Mouse (Mus musculus): ENCODE data around the gene Ifi35. TPM values are rescaled to one million over a fixed set of nuclear protein-coding genes. Genes with fewer than 3 reads are reported as not detected.
A peak's percentile ranks its signal among the peaks of the same experiment; 100 is the strongest.
"Not testable (repeated sequence)": the region's sequence is repeated elsewhere in the genome, so short reads cannot be mapped to it uniquely, and the experiment has no call there.

The Ifi35 gene
- polyA plus RNA-seq, 1 experiment from 2014 or later = 37.4 TPM

- Histone ChIP-seq H3K4me3 (ENCODE audit: low read depth, low read length) (peak overlapping the region; percentile 75), H3K27me3 (ENCODE audit: control insufficient read depth, insufficient read depth, low read length) (no peaks in the 10 kb centered on the region), H3K4me2 (replicated peaks; ENCODE audit: low read depth) (peak overlapping the region; percentile 95), H3K9me3 (ENCODE audit: control insufficient read depth, low read length) (no peaks in the 10 kb centered on the region), H3K27ac (replicated peaks) (peak overlapping the region; percentile 45; the same call in 1 of the 2 replicates), H3K36me3 (ENCODE audit: control insufficient read depth, insufficient read depth, low read length) (no peaks in the 10 kb centered on the region), H3K4me1 (replicated peaks; ENCODE audit: control insufficient read depth, insufficient read depth) (peaks cover 8% of the 10 kb centered on the region), H3K9ac (ENCODE audit: low read length) (peak overlapping the region; percentile 64)
- no peak for TF ChIP-seq EP300 (optimal IDR thresholded peaks at IDR 0.05)
- no peak for TF ChIP-seq CTCF (IDR thresholded peaks at IDR 0.05; ENCODE audit: low read depth)
- WGBS = under 1% methylated on average over 25 of the region's 31 CpGs
- ATAC-seq (ENCODE audit: low FRiP score, low TSS enrichment) (no peak), DNase-seq (ENCODE audit: low spot score) (no peak)
Observed at GRCm38 (mm10) chr11:101468263-101468688, 20.1 kb downstream of the Ifi35 start.

DNA sequence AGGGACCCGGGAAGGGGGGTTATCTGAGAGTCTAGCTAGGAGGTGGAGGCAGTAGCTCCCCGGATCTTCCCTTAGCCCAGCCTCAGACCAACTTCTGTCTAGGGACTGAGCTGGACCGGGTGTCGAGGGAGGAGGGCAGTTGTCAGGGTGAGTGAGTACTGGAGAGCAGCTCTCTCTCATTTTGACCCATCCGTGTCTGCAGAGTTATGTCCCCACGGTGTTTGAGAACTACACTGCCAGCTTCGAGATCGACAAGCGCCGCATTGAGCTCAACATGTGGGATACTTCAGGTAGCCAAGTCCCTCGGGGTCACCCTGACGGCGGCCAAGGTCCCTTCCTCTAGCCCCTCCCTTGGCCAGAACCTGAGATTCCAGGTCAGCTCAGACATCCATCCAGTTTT is 20.5 kb downstream of the Ifi35 start:
- Histone ChIP-seq H3K4me3 (ENCODE audit: low read depth, low read length) (peak overlapping the region; percentile 75), H3K27ac (replicated peaks) (no peak overlapping the region; the same call in 1 of the 2 replicates), H3K4me1 (replicated peaks; ENCODE audit: control insufficient read depth, insufficient read depth) (peaks cover 8% of the 10 kb centered on the region), H3K9ac (ENCODE audit: low read length) (peak overlapping the region; percentile 64), H3K27me3 (ENCODE audit: control insufficient read depth, insufficient read depth, low read length) (no peaks in the 10 kb centered on the region), H3K9me3 (ENCODE audit: control insufficient read depth, low read length) (no peaks in the 10 kb centered on the region), H3K36me3 (ENCODE audit: control insufficient read depth, insufficient read depth, low read length) (no peaks in the 10 kb centered on the region), H3K4me2 (replicated peaks; ENCODE audit: low read depth) (peak overlapping the region; percentile 95)
- WGBS = 13% methylated on average over 13 of the region's 13 CpGs
- DNase-seq (ENCODE audit: low spot score) = no peak
- TF ChIP-seq CTCF (IDR thresholded peaks at IDR 0.05; ENCODE audit: low read depth) (no peak), EP300 (optimal IDR thresholded peaks at IDR 0.05) (no peak)
- no peak for ATAC-seq (ENCODE audit: low FRiP score, low TSS enrichment)

DNA sequence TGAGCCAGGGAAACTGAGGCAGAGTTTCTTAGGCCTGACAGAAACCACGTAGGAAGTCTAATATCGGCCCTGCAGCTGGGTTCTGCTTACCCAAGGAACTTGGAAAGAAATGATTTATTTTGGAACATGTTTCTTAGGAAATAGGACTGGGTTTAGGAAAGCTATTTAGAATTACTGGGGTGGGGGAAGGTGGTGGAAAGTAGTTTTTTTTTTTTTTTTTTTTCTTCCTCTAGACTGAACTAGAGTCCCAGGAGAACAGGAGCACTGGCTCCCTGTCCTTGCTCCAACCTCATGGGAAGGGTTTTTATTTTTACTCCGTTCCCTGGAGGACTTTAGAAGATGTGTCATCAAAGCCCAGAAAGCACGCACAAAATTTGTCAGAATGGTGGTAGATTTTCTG is 20.9 kb downstream of the Ifi35 start:
- no peaks in the 10 kb centered on the region for H3K36me3 ChIP-seq (ENCODE audit: control insufficient read depth, insufficient read depth, low read length)
- 57% methylated on average over 4 of the region's 4 CpGs for WGBS
- TF ChIP-seq EP300 (optimal IDR thresholded peaks at IDR 0.05) (no peak), CTCF (IDR thresholded peaks at IDR 0.05; ENCODE audit: low read depth) (no peak)
- H3K9me3 ChIP-seq (ENCODE audit: control insufficient read depth, low read length) = no peaks in the 10 kb centered on the region
- ATAC-seq (ENCODE audit: low FRiP score, low TSS enrichment) (no peak), DNase-seq (ENCODE audit: low spot score) (no peak)
- H3K4me3 ChIP-seq (ENCODE audit: low read depth, low read length) = no peak overlapping the region
- H3K4me1 ChIP-seq (replicated peaks; ENCODE audit: control insufficient read depth, insufficient read depth) = peaks cover 4% of the 10 kb centered on the region
- no peaks in the 10 kb centered on the region for H3K27me3 ChIP-seq (ENCODE audit: control insufficient read depth, insufficient read depth, low read length)
- H3K9ac ChIP-seq (ENCODE audit: low read length) = no peak overlapping the region
- H3K4me2 ChIP-seq (replicated peaks; ENCODE audit: low read depth) = peak overlapping the region; percentile 95
- H3K27ac ChIP-seq (replicated peaks) = no peak overlapping the region

DNA sequence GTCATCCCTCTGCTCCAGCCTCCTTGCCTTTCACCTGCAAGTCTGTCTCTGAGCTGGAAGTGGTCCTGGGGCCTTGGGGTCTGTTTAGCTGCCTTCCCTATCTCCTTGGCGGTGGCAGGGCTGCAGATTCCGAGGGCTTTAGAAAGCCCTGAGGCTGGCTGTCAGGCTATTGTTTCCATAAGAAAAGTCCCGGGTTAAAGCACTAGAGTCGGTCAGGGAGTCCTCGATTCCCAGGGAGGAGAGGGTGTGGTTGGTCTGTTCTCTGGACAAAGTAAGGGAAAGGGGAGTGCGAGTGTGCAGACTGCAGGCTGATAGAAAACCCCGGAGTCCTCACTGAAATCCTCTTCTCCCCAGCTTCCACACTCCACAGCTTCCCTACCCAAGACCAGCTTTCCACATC is 22.0 kb downstream of the Ifi35 start:
- no peak overlapping the region for H3K4me3 ChIP-seq (ENCODE audit: low read depth, low read length)
- no peak overlapping the region for H3K27ac ChIP-seq (replicated peaks)
- no peaks in the 10 kb centered on the region for H3K9me3 ChIP-seq (ENCODE audit: control insufficient read depth, low read length)
- WGBS = 43% methylated on average over 7 of the region's 7 CpGs
- DNase-seq (ENCODE audit: low spot score) (no peak), ATAC-seq (ENCODE audit: low FRiP score, low TSS enrichment) (no peak)
- no peaks in the 10 kb centered on the region for H3K27me3 ChIP-seq (ENCODE audit: control insufficient read depth, insufficient read depth, low read length)
- H3K4me1 ChIP-seq (replicated peaks; ENCODE audit: control insufficient read depth, insufficient read depth) = no peaks in the 10 kb centered on the region; the same call in 1 of the 2 replicates
- H3K36me3 ChIP-seq (ENCODE audit: control insufficient read depth, insufficient read depth, low read length) = no peaks in the 10 kb centered on the region
- TF ChIP-seq CTCF (IDR thresholded peaks at IDR 0.05; ENCODE audit: low read depth) (no peak), EP300 (optimal IDR thresholded peaks at IDR 0.05) (no peak)
- H3K4me2 ChIP-seq (replicated peaks; ENCODE audit: low read depth) = no peak overlapping the region
- no peak overlapping the region for H3K9ac ChIP-seq (ENCODE audit: low read length)

GRCm38 (mm10) chr11:101471926-101472325 is 23.7 kb downstream of the Ifi35 start:
- Histone ChIP-seq H3K27ac (replicated peaks) (no peak overlapping the region), H3K4me3 (ENCODE audit: low read depth, low read length) (no peak overlapping the region), H3K4me2 (replicated peaks; ENCODE audit: low read depth) (no peak overlapping the region), H3K27me3 (ENCODE audit: control insufficient read depth, insufficient read depth, low read length) (no peaks in the 10 kb centered on the region), H3K9me3 (ENCODE audit: control insufficient read depth, low read length) (no peaks in the 10 kb centered on the region), H3K36me3 (ENCODE audit: control insufficient read depth, insufficient read depth, low read length) (no peaks in the 10 kb centered on the region), H3K4me1 (replicated peaks; ENCODE audit: control insufficient read depth, insufficient read depth) (no peaks in the 10 kb centered on the region; the same call in 1 of the 2 replicates), H3K9ac (ENCODE audit: low read length) (no peak overlapping the region)
- WGBS = 64% methylated on average over 3 of the region's 3 CpGs
- TF ChIP-seq CTCF (IDR thresholded peaks at IDR 0.05; ENCODE audit: low read depth) (no peak), EP300 (optimal IDR thresholded peaks at IDR 0.05) (no peak)
- no peak for DNase-seq (ENCODE audit: low spot score)
- ATAC-seq (ENCODE audit: low FRiP score, low TSS enrichment) = no peak

GRCm38 (mm10) chr11:101472336-101472735 is 24.1 kb downstream of the Ifi35 start:
- TF ChIP-seq EP300 (optimal IDR thresholded peaks at IDR 0.05) (no peak), CTCF (IDR thresholded peaks at IDR 0.05; ENCODE audit: low read depth) (no peak)
- Histone ChIP-seq H3K9me3 (ENCODE audit: control insufficient read depth, low read length) (no peaks in the 10 kb centered on the region), H3K4me1 (replicated peaks; ENCODE audit: control insufficient read depth, insufficient read depth) (no peaks in the 10 kb centered on the region; the same call in 1 of the 2 replicates), H3K36me3 (ENCODE audit: control insufficient read depth, insufficient read depth, low read length) (no peaks in the 10 kb centered on the region), H3K27ac (replicated peaks) (no peak overlapping the region), H3K9ac (ENCODE audit: low read length) (no peak overlapping the region), H3K4me2 (replicated peaks; ENCODE audit: low read depth) (no peak overlapping the region), H3K4me3 (ENCODE audit: low read depth, low read length) (no peak overlapping the region), H3K27me3 (ENCODE audit: control insufficient read depth, insufficient read depth, low read length) (no peaks in the 10 kb centered on the region)
- DNase-seq (ENCODE audit: low spot score) (no peak), ATAC-seq (ENCODE audit: low FRiP score, low TSS enrichment) (no peak)
- 55% methylated on average over 7 of the region's 7 CpGs for WGBS

GRCm38 (mm10) chr11:101473686-101474085 is 25.5 kb downstream of the Ifi35 start:
- not testable (repeated sequence) for H3K4me2 ChIP-seq (replicated peaks; ENCODE audit: low read depth); H3K27ac ChIP-seq (replicated peaks); DNase-seq (ENCODE audit: low spot score); H3K4me1 ChIP-seq (replicated peaks; ENCODE audit: control insufficient read depth, insufficient read depth); H3K27me3 ChIP-seq (ENCODE audit: control insufficient read depth, insufficient read depth, low read length); H3K9ac ChIP-seq (ENCODE audit: low read length); H3K36me3 ChIP-seq (ENCODE audit: control insufficient read depth, insufficient read depth, low read length); H3K4me3 ChIP-seq (ENCODE audit: low read depth, low read length); ATAC-seq (ENCODE audit: low FRiP score, low TSS enrichment); H3K9me3 ChIP-seq (ENCODE audit: control insufficient read depth, low read length)
- 65% methylated on average over 1 of the region's 1 CpGs for WGBS

Measured in stomach, postnatal 0 days (tissue).